Mouse (Mus musculus): Measurements from ENCODE around the gene Zbtb7a. TPM values are rescaled to one million over a fixed set of nuclear protein-coding genes. Genes with fewer than 3 reads are reported as not detected.
A peak's percentile ranks its signal among the peaks of the same experiment; 100 is the strongest.

Gene Zbtb7a
- total RNA-seq, 4 experiments from 2014 or later, result 106 to 115 (median 112) TPM

DNA sequence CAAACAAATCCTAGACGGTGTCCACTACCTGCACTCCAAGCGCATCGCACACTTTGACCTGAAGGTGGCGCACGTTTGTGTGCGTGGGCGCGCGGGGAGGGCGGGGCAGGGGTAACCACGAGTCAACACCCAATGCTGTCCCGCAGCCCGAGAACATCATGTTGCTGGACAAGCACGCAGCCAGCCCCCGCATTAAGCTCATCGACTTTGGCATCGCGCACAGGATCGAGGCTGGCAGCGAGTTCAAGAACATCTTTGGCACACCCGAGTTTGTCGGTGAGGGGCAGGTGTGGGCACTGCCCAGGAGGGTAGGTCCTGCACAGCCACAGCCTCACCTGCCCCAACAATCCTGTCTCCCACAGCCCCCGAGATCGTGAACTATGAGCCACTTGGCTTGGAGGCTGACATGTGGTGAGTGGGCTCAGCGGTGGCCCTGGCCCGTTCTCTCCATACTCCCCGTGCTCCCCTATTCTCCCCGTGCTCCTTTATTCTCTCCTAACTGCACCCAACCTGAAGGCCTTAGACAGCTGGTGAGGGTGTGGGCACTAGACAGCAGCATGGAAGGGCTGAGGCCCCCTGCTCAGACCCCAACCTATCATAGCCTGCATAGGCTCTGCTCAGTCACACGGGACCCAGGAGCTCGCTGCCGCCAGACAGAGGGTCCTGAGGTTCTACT, 55.4 kb downstream of the Zbtb7a start:
- DNase-seq (ENCODE audit: low spot score in 2 of 2), result no peak

DNA sequence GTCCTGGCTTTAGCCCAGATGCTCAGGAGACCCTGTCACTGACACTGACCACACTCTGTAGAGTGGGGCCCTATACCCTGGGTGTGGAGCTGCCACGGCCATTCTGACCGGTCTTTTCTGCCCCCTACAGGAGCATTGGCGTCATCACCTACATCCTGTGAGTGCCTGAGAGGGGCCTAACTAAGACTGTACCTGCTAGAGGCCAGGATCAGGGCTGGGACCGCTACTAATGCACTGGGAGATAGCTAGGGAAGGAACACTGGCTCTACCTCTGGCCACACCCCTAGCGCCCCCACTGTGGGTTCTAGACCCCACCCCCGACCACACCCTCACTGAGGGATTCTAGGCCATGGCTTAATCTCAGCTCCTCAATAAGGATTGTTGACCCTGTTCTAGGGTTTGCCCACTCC, 55.9 kb downstream of the Zbtb7a start:
- no peak for DNase-seq (ENCODE audit: low spot score in 2 of 2)

DNA sequence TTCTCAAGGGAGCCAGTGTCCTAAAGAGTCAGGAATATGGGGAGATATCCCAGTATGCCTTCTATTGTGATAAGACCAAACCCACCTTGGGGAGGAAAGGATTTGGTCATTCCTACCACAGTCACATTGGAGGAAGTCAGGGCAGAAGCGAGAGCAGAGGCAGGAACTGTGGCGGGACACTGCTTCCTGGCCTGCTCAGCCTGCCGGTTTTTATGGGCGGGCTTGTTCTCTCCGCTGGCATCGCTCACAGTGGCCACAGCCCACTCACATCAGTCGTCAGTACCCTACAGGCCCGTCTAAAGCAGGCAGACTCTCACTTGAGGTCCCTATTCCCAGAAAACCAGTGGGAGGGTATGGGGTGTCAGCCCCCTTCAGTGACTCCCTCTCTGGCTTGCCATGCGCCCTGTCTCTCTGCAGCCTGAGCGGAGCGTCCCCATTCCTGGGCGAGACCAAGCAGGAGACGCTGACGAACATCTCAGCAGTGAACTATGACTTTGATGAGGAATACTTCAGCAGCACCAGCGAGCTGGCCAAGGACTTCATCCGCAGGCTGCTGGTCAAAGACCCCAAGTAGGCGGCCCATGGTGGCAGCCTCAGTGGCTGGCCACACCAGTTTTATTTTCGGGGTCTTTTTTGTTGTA, 56.4 kb downstream of the Zbtb7a start:
- DNase-seq (ENCODE audit: low spot score in 2 of 2), result no peak

DNA sequence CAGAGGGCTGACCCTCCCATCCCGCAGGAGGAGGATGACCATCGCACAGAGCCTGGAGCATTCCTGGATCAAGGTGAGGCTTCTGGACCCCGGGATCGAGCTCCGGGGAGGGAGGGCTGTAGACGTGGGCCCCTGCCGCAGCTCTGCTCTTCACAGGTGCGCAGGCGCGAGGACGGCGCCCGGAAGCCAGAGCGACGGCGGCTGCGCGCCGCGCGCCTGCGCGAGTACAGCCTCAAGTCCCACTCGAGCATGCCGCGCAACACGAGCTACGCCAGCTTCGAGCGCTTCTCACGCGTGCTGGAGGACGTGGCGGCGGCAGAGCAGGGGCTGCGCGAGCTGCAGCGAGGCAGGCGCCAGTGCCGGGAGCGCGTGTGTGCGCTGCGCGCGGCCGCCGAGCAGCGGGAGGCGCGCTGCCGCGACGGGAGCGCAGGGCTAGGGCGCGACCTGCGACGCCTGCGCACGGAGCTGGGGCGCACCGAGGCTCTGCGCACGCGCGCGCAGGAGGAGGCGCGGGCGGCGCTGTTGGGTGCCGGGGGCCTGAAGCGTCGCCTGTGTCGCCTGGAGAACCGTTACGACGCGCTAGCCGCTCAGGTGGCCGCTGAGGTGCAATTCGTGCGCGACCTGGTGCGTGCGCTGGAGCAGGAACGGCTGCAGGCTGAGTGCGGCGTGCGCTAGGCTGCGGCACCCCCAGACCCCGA, 57.4 kb downstream of the Zbtb7a start:
- DNase-seq (ENCODE audit: low spot score in 2 of 2), result peak; percentile 76 to 89

DNA sequence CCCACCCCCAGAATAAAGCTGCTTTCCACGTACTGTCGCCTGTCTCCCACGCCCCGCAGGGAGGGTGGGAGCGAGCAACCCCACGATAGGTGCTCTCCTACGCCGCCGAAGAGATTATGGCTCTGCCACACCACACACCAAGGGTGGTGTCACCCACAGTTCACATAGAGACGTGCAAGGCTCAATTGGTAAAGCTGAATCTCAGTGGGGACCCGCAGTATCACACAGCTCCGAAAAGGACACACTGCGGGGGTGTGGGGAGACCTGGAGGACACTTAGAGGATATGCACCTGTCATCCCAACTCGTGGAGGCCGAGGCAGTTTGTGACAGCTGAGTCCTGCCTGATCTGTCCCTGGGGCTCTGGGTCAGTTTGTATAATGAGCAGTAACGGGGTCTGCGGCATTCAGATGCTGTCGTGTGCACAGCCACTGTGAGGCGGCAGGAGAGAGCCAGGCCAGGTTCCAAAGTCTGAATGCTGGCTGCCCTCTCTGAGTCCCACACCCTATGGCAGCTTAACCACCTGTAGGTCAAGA, 58.0 kb downstream of the Zbtb7a start:
- DNase-seq (ENCODE audit: low spot score in 2 of 2), result no peak

DNA sequence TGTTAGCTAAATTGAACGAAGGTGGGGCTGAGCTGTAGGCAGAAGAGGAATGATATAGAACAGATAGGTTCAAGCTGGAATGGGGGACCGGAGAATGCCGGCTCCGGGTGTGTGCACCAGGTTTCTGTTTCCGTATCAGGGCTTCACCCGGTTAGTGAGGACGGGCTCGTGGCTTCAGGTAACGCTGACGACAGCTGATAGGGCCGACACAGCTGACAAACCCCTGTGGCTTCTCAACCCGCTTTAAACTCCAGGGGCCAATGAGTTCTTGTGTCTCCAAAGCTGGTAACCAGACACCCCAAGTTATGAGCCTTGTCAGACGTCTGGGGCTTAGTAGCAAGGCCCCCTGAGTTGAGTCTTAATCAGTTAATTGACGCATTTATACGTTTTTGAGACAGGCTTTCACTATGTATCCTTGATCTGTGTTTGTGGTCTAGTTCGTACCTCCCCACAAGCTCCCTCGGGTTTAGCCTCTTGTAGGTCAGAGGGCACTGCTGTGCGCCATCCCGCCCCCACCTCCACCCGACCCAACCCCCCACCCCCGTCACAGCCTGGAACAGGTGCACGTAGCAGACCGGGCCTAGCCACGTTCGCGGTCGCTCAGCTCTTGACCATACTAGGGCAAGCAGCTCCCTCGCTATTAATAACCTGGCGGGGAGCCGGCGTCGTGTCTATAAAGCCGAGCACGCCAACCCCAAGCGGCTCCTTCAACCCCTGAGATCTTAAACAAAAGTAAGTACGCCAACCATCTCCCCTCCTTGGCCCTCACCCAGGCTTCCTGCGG, 59.2 kb downstream of the Zbtb7a start:
- DNase-seq (ENCODE audit: low spot score in 2 of 2), result no peak

DNA sequence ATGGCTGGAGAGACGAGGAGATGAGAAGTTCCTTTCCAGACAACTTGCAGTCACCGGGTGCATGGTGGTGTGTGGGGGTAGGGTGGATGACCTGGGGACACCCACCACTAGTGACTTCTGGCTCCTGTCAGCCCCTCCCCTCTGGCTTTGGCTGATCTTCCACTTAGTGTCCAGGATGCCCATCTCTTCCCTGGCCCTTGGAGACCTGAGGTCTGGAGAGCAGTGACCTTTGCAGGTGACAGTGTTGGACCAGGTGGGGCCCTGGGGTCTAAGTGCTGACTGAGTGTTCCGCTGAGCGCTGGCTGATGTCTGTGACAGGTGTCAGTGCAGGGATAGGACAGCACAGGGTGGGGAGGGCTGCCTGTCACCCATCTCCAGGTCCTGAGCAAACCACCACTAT, 60.3 kb downstream of the Zbtb7a start:
- no peak for DNase-seq (ENCODE audit: low spot score in 2 of 2)

DNA sequence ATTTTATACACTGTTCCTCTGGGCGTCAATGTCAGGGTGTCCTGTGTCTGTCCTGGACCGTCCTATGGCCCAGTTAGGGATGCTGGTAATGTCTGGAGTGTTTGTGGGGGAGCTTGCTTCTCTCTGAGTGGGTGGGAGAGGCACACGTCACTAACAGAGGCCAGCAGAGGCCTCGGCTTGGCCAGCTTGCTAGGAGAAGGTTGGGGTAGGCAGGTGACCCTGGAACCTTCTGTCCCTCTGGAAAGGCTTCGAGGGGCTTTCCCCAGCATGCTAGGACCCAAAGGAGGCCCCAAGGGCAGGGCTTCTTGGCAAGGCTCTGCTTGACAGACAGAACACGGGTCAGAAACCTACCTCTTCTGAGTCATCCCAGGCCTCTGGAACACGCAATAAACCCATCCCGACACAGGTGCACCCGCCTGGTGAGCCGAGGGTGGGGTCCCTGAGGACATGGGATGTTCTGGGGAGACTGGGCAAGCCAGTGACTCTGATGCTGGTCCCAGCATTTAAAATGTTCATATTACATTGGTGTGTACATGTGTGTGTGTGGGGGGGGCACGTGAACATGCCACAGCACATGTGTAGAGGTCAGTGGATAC, 61.5 kb downstream of the Zbtb7a start:
- no peak for DNase-seq (ENCODE audit: low spot score in 2 of 2)

DNA sequence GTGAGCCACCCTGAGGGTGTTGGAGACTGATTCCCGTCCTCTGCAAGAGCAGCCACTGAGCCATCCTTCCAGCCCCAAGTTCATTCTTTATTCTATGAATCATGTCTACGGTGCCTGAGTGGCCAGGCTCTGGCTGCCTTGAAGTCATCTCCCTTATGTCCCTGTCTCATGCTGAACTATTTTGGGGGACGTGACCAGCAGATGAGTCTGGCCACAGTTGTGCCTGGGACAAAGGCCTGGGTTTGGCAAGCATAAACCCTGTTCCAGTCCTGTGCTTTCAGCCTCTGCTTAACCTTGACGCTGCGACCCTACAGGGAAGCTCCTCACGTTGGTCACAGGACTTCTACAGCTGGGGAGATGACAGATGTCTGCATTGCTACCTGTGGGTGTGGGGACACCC, 62.3 kb downstream of the Zbtb7a start:
- no peak for DNase-seq (ENCODE audit: low spot score in 2 of 2)

DNA sequence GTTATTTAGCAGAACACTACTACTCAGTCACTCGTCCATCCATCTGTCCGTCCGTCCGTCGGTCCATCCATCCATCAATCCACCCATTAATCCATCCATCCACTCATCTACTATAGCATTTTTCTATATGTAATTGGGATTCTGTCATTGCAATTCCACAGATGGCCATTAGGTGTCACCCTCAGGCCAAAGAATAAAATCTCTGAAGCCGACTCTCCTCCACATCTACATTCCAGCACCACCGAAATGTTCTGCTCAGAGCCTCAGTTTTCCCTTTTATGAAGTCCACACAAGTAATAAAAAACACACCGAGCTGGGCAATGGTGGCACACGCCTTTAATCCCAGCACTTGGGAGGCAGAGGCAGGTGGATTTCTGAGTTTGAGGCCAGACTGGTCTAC, 63.2 kb downstream of the Zbtb7a start:
- no peak for DNase-seq (ENCODE audit: low spot score in 2 of 2)

DNA sequence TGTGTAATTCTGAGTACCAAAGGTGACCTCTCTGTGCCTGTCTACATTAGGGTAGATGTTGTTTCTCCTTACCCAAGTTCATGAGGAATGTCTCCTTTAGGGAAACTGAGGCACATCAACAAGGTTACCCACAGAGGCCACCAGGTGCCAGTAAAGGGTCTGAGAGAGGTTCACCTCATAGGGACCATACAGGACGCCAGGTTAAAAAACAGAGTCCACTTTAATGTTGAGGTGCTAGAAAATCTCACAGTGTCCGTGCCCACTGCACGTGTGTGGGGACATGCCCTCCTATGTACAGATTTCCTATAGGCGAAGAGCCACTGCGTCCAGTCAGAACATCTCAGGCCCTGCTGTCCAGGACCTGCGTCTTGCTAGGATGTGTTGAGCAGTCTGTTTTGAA, 64.0 kb downstream of the Zbtb7a start:
- DNase-seq (ENCODE audit: low spot score in 2 of 2), result no peak

DNA sequence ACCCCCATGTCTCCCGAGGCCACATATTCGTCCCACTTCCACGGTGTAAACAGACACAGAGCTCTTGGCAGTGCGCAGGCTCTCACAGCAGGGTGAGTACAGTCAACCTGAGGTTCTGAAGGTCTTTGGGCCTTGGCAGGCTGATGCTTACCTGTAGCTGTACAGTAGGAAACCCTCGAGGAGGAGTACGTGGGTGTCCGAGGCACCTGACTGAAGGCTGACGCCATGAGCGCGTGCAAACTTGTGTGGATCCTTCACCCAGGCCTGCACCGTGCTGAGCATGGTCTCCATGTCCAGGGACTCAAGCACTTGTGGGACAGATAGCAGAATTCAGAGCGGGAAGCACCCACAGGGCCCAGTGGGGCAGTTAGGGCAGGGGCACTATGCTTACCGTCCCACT, 65.1 kb downstream of the Zbtb7a start:
- no peak for DNase-seq (ENCODE audit: low spot score in 2 of 2)

DNA sequence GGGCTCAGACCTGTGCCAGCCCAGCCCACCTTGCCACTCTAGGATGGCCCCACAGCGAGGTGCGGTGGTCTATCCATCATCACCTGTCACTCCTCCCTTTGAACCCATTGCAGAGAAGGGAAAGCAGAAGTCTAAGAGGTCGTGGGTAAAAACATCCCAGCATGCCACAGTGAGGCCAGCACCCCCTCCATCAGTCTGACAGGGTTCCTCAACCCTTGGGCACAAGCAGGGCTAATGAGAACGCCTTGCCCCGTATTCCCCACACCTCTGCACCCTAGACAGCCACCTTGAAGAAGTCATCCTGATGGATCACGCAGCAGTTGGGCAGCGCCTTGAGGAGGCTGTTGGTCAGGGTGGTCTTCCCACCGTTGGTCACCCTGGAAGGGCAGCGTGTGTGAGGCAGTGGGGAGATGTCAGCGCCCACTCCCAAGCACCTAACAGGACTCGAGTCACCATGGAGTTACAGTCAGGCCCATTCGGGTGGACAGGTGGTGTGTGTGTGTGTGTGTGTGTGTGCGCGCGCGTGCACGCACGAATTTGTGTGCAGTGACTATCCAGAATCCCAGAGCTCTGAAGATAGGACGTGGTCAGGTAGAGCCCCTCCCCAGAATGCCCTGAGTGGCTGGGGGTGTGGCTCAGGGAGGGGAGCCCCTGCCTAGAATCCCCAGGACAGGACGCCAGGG, 65.7 kb downstream of the Zbtb7a start:
- DNase-seq (ENCODE audit: low spot score in 2 of 2), result no peak

DNA sequence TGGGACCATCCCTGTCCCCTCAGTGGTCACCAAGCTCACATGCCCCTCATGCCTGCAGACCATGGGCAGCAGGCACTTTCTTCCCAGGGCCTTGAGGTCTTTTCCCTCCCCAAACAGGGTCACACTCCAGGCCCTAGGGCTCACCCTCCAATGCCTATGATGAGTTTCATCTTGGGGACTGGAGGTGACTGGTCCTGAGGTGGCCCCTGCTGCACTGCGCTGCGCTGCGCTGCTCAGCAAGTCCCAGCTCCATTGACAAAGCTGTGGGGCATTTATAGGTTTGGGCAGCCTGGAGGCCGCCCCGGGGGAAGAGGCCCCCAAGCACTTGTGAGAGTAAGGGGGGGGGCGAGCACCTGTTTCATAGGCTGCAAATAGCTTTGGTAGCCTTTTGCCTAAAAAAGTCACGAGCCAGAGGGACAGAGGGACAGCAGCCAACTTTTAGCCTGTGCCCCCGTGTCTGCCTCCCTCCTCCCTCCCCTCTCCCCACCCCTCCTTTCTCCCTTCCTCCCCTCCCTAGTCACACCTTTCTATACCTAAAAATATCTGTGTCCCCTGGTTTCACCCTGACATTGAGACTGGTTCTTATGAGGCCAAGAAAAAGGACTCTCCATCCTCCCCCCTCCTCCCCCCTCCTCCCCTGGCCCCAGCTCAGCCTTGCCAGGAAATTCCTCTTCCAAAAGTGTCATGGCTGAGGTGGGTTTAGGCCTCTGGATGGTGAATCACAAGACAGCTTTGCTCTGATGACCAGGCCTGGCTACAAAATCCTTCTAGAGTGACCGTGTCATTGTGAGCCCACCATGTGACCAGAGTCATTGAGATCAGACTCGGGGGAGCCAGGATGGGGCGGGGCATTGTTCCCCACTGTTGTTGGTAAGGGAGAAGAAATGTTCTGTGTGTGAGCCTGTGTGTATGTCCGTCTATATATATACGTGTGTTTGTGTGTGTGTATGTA, 67.1 kb downstream of the Zbtb7a start, which contains the start of gene Nmrk2:
Gene Nmrk2, minus strand, starts transcription at position 245 of the 952 bp plus-strand sequence.
- DNase-seq (ENCODE audit: low spot score in 2 of 2), result no peak

Small RNAs within 50 kb of the gene (microRNA-seq; reads per million reads assigned to microRNA genes)
- 0 reads per million in 2 experiments for gene Mir5615-1
- 0 reads per million in 2 experiments for gene Mir5615-2

Other genes with a start within 250 kb of the Zbtb7a start
- gene Timm13, start 234.3 kb upstream of the Zbtb7a start, total RNA-seq (2022), result 100 to 1,000 TPM; 106 to 147 (median 124) TPM
- 10 to 100 TPM; 17.6 to 21.2 (median 20.1) TPM for gene Lmnb2, start 217.0 kb upstream of the Zbtb7a start, total RNA-seq (2022)
- gene Gadd45b, start 205.1 kb upstream of the Zbtb7a start, total RNA-seq (2022), result 10 to 100 TPM; 13.8 to 24.0 (median 20.6) TPM
- gene Gng7, start 120.3 kb upstream of the Zbtb7a start, total RNA-seq (2022), result 100 to 1,000 TPM; 204 to 252 (median 224) TPM
- 100 to 1,000 TPM; 115 to 131 (median 118) TPM for gene Diras1, start 109.6 kb upstream of the Zbtb7a start, total RNA-seq (2022)
- 10 to 100 TPM; 53.9 to 58.9 (median 56.4) TPM for gene Slc39a3, start 97.8 kb upstream of the Zbtb7a start, total RNA-seq (2022)
- 100 to 1,000 TPM; 165 to 176 (median 169) TPM for gene Sgta, start 75.0 kb upstream of the Zbtb7a start, total RNA-seq (2022)
- 10 to 100 TPM; 37.2 to 47.4 (median 43.3) TPM for gene Thop1, start 65.2 kb upstream of the Zbtb7a start, total RNA-seq (2022)
- gene Creb3l3, start 36.3 kb upstream of the Zbtb7a start, total RNA-seq (2022), result under 1 TPM in 3 of 4 experiments, not detected in 1; 0.28 to 0.48 (median 0.37) TPM
- 100 to 1,000 TPM; 121 to 132 (median 126) TPM for gene Map2k2, start 29.3 kb upstream of the Zbtb7a start, total RNA-seq (2022)
- gene Pias4, start 32.7 kb downstream of the Zbtb7a start, total RNA-seq (2022), result 10 to 100 TPM; 22.0 to 30.4 (median 27.9) TPM
- 100 to 1,000 TPM; 928 to 998 (median 954) TPM for gene Eef2, start 41.4 kb downstream of the Zbtb7a start, total RNA-seq (2022)
- 10 to 100 TPM; 65.1 to 70.9 (median 68.9) TPM for gene Dapk3, start 47.8 kb downstream of the Zbtb7a start, total RNA-seq (2022)
- not detected for gene 4930442H23Rik, start 48.6 kb downstream of the Zbtb7a start, total RNA-seq (2022)
- gene Nmrk2, start 66.8 kb downstream of the Zbtb7a start, total RNA-seq (2022), result under 1 TPM in 1 of 4 experiments, not detected in 3; 0.18 TPM
- gene Atcay, start 95.6 kb downstream of the Zbtb7a start, total RNA-seq (2022), result 100 to 1,000 TPM; 165 to 189 (median 171) TPM
- gene Zfr2, start 97.9 kb downstream of the Zbtb7a start, total RNA-seq (2022), result 10 to 100 TPM; 58.4 to 65.1 (median 60.8) TPM
- 100 to 1,000 TPM; 167 to 192 (median 183) TPM for gene Matk, start 117.7 kb downstream of the Zbtb7a start, total RNA-seq (2022)
- gene Mrpl54, start 131.7 kb downstream of the Zbtb7a start, total RNA-seq (2022), result 10 to 100 TPM; 39.8 to 51.5 (median 47.8) TPM
- gene Apba3, start 131.7 kb downstream of the Zbtb7a start, total RNA-seq (2022), result 10 to 100 TPM; 24.3 to 38.6 (median 27.6) TPM
- gene Tjp3, start 156.4 kb downstream of the Zbtb7a start, total RNA-seq (2022), result under 1 TPM in 3 of 4 experiments, not detected in 1; 0.23 to 1.00 (median 0.27) TPM
- gene Pip5k1c, start 157.7 kb downstream of the Zbtb7a start, total RNA-seq (2022), result 100 to 1,000 TPM; 355 to 367 (median 361) TPM
- 10 to 100 TPM; 27.7 to 30.9 (median 29.2) TPM for gene Cactin, start 185.9 kb downstream of the Zbtb7a start, total RNA-seq (2022)
- gene Tbxa2r, start 193.5 kb downstream of the Zbtb7a start, total RNA-seq (2022), result 1 to 10 TPM in 2 of 4 experiments, under 1 TPM in 2; 0.63 to 1.3 (median 0.93) TPM
- 1 to 10 TPM; 2.0 to 2.3 (median 2.2) TPM for gene Gipc3, start 208.0 kb downstream of the Zbtb7a start, total RNA-seq (2022)
- gene Hmg20b, start 215.3 kb downstream of the Zbtb7a start, total RNA-seq (2022), result 10 to 100 TPM; 20.2 to 31.9 (median 27.2) TPM
- gene Mfsd12, start 222.3 kb downstream of the Zbtb7a start, total RNA-seq (2022), result 10 to 100 TPM; 36.8 to 42.2 (median 37.9) TPM
- gene 4930404N11Rik, start 230.6 kb downstream of the Zbtb7a start, total RNA-seq (2022), result 1 to 10 TPM in 3 of 4 experiments, under 1 TPM in 1; 0.77 to 2.4 (median 1.2) TPM
- 10 to 100 TPM; 66.8 to 73.4 (median 70.6) TPM for gene Fzr1, start 243.3 kb downstream of the Zbtb7a start, total RNA-seq (2022)
- gene Dohh, start 249.2 kb downstream of the Zbtb7a start, total RNA-seq (2022), result 10 to 100 TPM; 81.4 to 89.7 (median 85.5) TPM
- gene Gm48551, start 249.2 kb downstream of the Zbtb7a start, total RNA-seq (2022), result 1 to 10 TPM; 2.0 to 5.2 (median 4.0) TPM